Mouse (Mus musculus) heart, adult 2 months (tissue): ENCODE measurements at regions not wholly inside any gene's neighbourhood (a gene's known extent, or its start where the extent isn't known, plus 50 kb on each side); places are given as distances from the start of the nearest gene placed in this dataset.

Experiments
- DNase-seq, 2 experiments: peaks; one replicate each; pipeline ENCODE4 v3.0.0; 2021
- H3K27ac ChIP-seq: fragments of 200-600 bp; 2 replicates; pipeline ENCODE4 v1.8.1; 2022
- H3K27me3 ChIP-seq: fragments of 200-500 bp; 2 replicates; pipeline ENCODE4 v1.6.1; 2012; ENCODE audit warnings: mild to moderate bottlenecking, low read length, inconsistent platforms, mixed read lengths; ENCODE audit not compliant: control insufficient read depth, insufficient read depth
- H3K36me3 ChIP-seq: fragments of 200-500 bp; 2 replicates; pipeline ENCODE4 v1.6.1; 2012; ENCODE audit warnings: low read length, inconsistent platforms; ENCODE audit not compliant: control insufficient read depth, insufficient read depth
- H3K4me1 ChIP-seq: fragments of 200-500 bp; 2 replicates; pipeline ENCODE4 v1.6.1; 2011; ENCODE audit warnings: low read length; ENCODE audit not compliant: control insufficient read depth, insufficient read depth
- H3K4me3 ChIP-seq: fragments of 200-600 bp; 2 replicates; pipeline ENCODE4 v1.8.1; 2022
- H3K79me2 ChIP-seq: fragments of 200-500 bp; replicated peaks from 2 replicates; pipeline ENCODE4 v1.6.1; 2012; ENCODE audit warnings: mild to moderate bottlenecking, inconsistent platforms, low read length, moderate library complexity, mixed read lengths; ENCODE audit not compliant: control insufficient read depth, insufficient read depth
- H3K9ac ChIP-seq: fragments of 200-500 bp; 2 replicates; pipeline ENCODE4 v1.6.1; 2012; ENCODE audit warnings: low read depth, mild to moderate bottlenecking, control low read depth, inconsistent platforms, low read length, mixed read lengths
- CTCF ChIP-seq: fragments of 200-600 bp; IDR thresholded peaks from 2 replicates; pipeline ENCODE4 v1.8.1; 2022; ENCODE audit warnings: antibody characterized with exemption, mild to moderate bottlenecking, moderate library complexity
- EP300 ChIP-seq: fragments of 200-500 bp; IDR thresholded peaks from 2 replicates; pipeline ENCODE4 v1.6.1; 2011; ENCODE audit warnings: low read depth, low read length, control low read depth; ENCODE audit not compliant: insufficient read depth
- POLR2A ChIP-seq: fragments of 200-500 bp; IDR thresholded peaks from 2 replicates; pipeline ENCODE4 v1.6.1; 2011; ENCODE audit warnings: mild to moderate bottlenecking, low read depth, low read length, control low read depth; ENCODE audit not compliant: insufficient read depth
- WGBS: fragments of 180-500 bp; shearing (Covaris S2); methylation state at CpG from one replicate; pipeline ENCODE4 v1.1.7; 2018; 5-methylcytosine and 5-hydroxymethylcytosine counted together
- intact Hi-C: fragments of 180-260 bp; cut with DNase I; formaldehyde crosslinking; loops from one replicate; pipeline ENCODE4 v1.15.1; 2025

- H3K27ac ChIP-seq: no peak overlapping the region
- H3K79me2 ChIP-seq: no peaks in the 10 kb centered on the region
- intact Hi-C loops: no loop called here
- WGBS: 73% methylated on average over 3 of the region's 3 CpGs
- H3K27me3 ChIP-seq: no peaks in the 10 kb centered on the region
- H3K4me3 ChIP-seq: no peak overlapping the region
- TF ChIP-seq EP300: no peak
- H3K36me3 ChIP-seq: no peaks in the 10 kb centered on the region
- H3K4me1 ChIP-seq: no peaks in the 10 kb centered on the region
- no peak for DNase-seq
- no peak overlapping the region for H3K9ac ChIP-seq
These were observed 74.0 kb downstream of the Nxf2 start for GRCm38 (mm10) chrX:134890583-134890982.

- H3K4me3 ChIP-seq: no peak overlapping the region
- H3K79me2 ChIP-seq: no peaks in the 10 kb centered on the region
- no peak overlapping the region for H3K27ac ChIP-seq
- WGBS: 90% methylated on average over 4 of the region's 4 CpGs
- DNase-seq: no peak
- no peaks in the 10 kb centered on the region for H3K4me1 ChIP-seq
- no peak overlapping the region for H3K9ac ChIP-seq
- H3K27me3 ChIP-seq: no peaks in the 10 kb centered on the region
- H3K36me3 ChIP-seq: no peaks in the 10 kb centered on the region
- intact Hi-C loops: no loop called here
- TF ChIP-seq CTCF: no peak
- TF ChIP-seq EP300: no peak
- no peak for TF ChIP-seq POLR2A
These were observed 74.9 kb downstream of the Nxf2 start for GRCm38 (mm10) chrX:134889634-134890033.

GRCm38 (mm10) chrX:134882334-134882733, 73.3 kb upstream of the Armcx2 start:
- no peak overlapping the region for H3K4me3 ChIP-seq
- no peak overlapping the region for H3K9ac ChIP-seq
- H3K4me1 ChIP-seq: no peaks in the 10 kb centered on the region
- no peaks in the 10 kb centered on the region for H3K79me2 ChIP-seq
- 56% methylated on average over 5 of the region's 5 CpGs for WGBS
- DNase-seq: no peak
- H3K27ac ChIP-seq: peak overlapping the region; percentile 36
- TF ChIP-seq POLR2A (no peak), EP300 (no peak), CTCF (no peak)
- H3K27me3 ChIP-seq: no peaks in the 10 kb centered on the region
- intact Hi-C loops: no loop called here
- H3K36me3 ChIP-seq: no peaks in the 10 kb centered on the region

- Histone ChIP-seq H3K4me3 (no peak overlapping the region), H3K27me3 (no peaks in the 10 kb centered on the region), H3K79me2 (no peaks in the 10 kb centered on the region), H3K27ac (no peak overlapping the region), H3K4me1 (no peaks in the 10 kb centered on the region), H3K9ac (no peak overlapping the region), H3K36me3 (no peaks in the 10 kb centered on the region)
- DNase-seq: no peak
- intact Hi-C loops: no loop called here
- WGBS: 54% methylated on average over 2 of the region's 2 CpGs
- no peak for TF ChIP-seq EP300
- TF ChIP-seq CTCF: no peak
- no peak for TF ChIP-seq POLR2A
These were observed 70.9 kb upstream of the Armcx2 start for GRCm38 (mm10) chrX:134879877-134880276.

- no peak for DNase-seq
- no peak overlapping the region for H3K9ac ChIP-seq
- H3K27ac ChIP-seq: no peak overlapping the region
- H3K36me3 ChIP-seq: no peaks in the 10 kb centered on the region
- WGBS: 43% methylated on average over 2 of the region's 2 CpGs
- H3K4me3 ChIP-seq: no peak overlapping the region
- H3K79me2 ChIP-seq: no peaks in the 10 kb centered on the region
- no peaks in the 10 kb centered on the region for H3K4me1 ChIP-seq
- no peak for TF ChIP-seq CTCF
- TF ChIP-seq EP300: no peak
- no peaks in the 10 kb centered on the region for H3K27me3 ChIP-seq
- intact Hi-C loops: no loop called here
These were observed 69.8 kb upstream of the Armcx2 start for GRCm38 (mm10) chrX:134878870-134879269.

- WGBS: 15% methylated on average over 2 of the region's 2 CpGs
- no peak overlapping the region for H3K9ac ChIP-seq
- no peaks in the 10 kb centered on the region for H3K4me1 ChIP-seq
- H3K27ac ChIP-seq: no peak overlapping the region
- H3K36me3 ChIP-seq: no peaks in the 10 kb centered on the region
- H3K27me3 ChIP-seq: no peaks in the 10 kb centered on the region
- H3K4me3 ChIP-seq: no peak overlapping the region
- TF ChIP-seq CTCF (no peak), POLR2A (no peak), EP300 (no peak)
- intact Hi-C loops: no loop called here
- DNase-seq: no peak
- no peaks in the 10 kb centered on the region for H3K79me2 ChIP-seq
These were observed 65.7 kb upstream of the Armcx2 start for GRCm38 (mm10) chrX:134874696-134875095.

- Histone ChIP-seq H3K79me2 (no peaks in the 10 kb centered on the region), H3K27ac (no peak overlapping the region), H3K4me1 (no peaks in the 10 kb centered on the region), H3K36me3 (no peaks in the 10 kb centered on the region), H3K4me3 (no peak overlapping the region), H3K27me3 (no peaks in the 10 kb centered on the region), H3K9ac (no peak overlapping the region)
- intact Hi-C loops: no loop called here
- no peak for DNase-seq
- WGBS: 68% methylated on average over 1 of the region's 1 CpGs
- TF ChIP-seq CTCF (no peak), POLR2A (no peak), EP300 (no peak)
These were observed 64.6 kb upstream of the Armcx2 start for GRCm38 (mm10) chrX:134873651-134874050.
